Mouse (Mus musculus) thymus, adult 2 months (tissue): ENCODE measurements around the gene Afm.

ENCODE experiments used
- CTCF ChIP-seq: fragments of 200-500 bp; IDR thresholded peaks from 2 replicates; pipeline ENCODE4 v1.5.1; 2012; ENCODE audit warnings: mild to moderate bottlenecking, control low read depth, low read length, moderate library complexity, borderline replicate concordance; ENCODE audit not compliant: control insufficient read depth, poor library complexity, insufficient read depth; ENCODE audit errors: extremely low read depth
- POLR2A ChIP-seq: fragments of 200-500 bp; IDR thresholded peaks from 2 replicates; pipeline ENCODE4 v1.6.1; 2012; ENCODE audit warnings: mild to moderate bottlenecking, low read length, control low read depth, moderate library complexity; ENCODE audit not compliant: control insufficient read depth, poor library complexity, insufficient read depth; ENCODE audit errors: extremely low read depth

- TF ChIP-seq CTCF = no peak
- TF ChIP-seq POLR2A = no peak
Observed at GRCm38 (mm10) chr5:90470836-90471235, 47.9 kb upstream of the Afm start.
